Mouse (Mus musculus) stomach, postnatal 0 days (tissue): Measurements from ENCODE around the gene Arid1b.

Experiments
- CTCF ChIP-seq: IDR thresholded peaks from 2 replicates; pipeline ENCODE4 v1.5.1; 2016; ENCODE audit warnings: antibody characterized with exemption, low read depth, mild to moderate bottlenecking, moderate library complexity
- EP300 ChIP-seq: optimal IDR thresholded peaks from 2 replicates; pipeline ENCODE3; 2016; ENCODE audit warnings: antibody characterized with exemption

- TF ChIP-seq EP300 (no peak), CTCF (no peak)
These were observed 340.4 kb downstream of the Arid1b start for GRCm38 (mm10) chr17:5334567-5334966.
